Mouse (Mus musculus) kidney, postnatal 0 days (tissue): Measurements from ENCODE around the gene Rhbdd3. TPM values are rescaled to one million over a fixed set of nuclear protein-coding genes. Genes with fewer than 3 reads are reported as not detected.
"Not testable (repeated sequence)": the region's sequence is repeated elsewhere in the genome, so short reads cannot be mapped to it uniquely, and the experiment has no call there.

Experiments used
- ATAC-seq: fragments of 200-750 bp; cut with Nextera tagmentation; replicated peaks from 2 replicates; pipeline ENCODE4 v1.8.0; 2017; ENCODE audit warnings: low read depth, moderate number of reproducible peaks, moderate TSS enrichment, moderate library complexity; ENCODE audit not compliant: low FRiP score
- DNase-seq: peaks from one replicate; pipeline ENCODE4 v3.0.0-alpha.2; 2016; ENCODE audit warnings: low spot score
- H3K27ac ChIP-seq: fragments of 300-500 bp; sonication (generic); 2 replicates; pipeline ENCODE4 v1.5.1; 2014; ENCODE audit warnings: mild to moderate bottlenecking
- H3K27me3 ChIP-seq: fragments of 300-500 bp; sonication (generic); 2 replicates; pipeline ENCODE4 v1.6.1; 2014; ENCODE audit warnings: low read length, mixed read lengths; ENCODE audit not compliant: insufficient read depth
- H3K36me3 ChIP-seq: fragments of 300-500 bp; sonication (generic); 2 replicates; pipeline ENCODE4 v1.6.1; 2014; ENCODE audit warnings: low read length, mixed read lengths; ENCODE audit not compliant: insufficient read depth
- H3K4me1 ChIP-seq: fragments of 300-500 bp; sonication (generic); replicated peaks from 2 replicates; pipeline ENCODE4 v1.6.1; 2014; ENCODE audit warnings: antibody characterized with exemption, low read length, mixed read lengths; ENCODE audit not compliant: insufficient read depth
- H3K4me2 ChIP-seq: fragments of 300-500 bp; sonication (generic); 2 replicates; pipeline ENCODE4 v1.6.1; 2014; ENCODE audit warnings: mild to moderate bottlenecking, low read length, moderate library complexity, mixed read lengths
- H3K4me3 ChIP-seq: fragments of 300-500 bp; sonication (generic); replicated peaks from 2 replicates; pipeline ENCODE4 v1.5.1; 2014; ENCODE audit warnings: low read depth, low read length
- H3K9ac ChIP-seq: fragments of 300-500 bp; sonication (generic); 2 replicates; pipeline ENCODE4 v1.6.1; 2014; ENCODE audit warnings: low read depth, low read length
- H3K9me3 ChIP-seq: fragments of 300-500 bp; sonication (generic); replicated peaks from 2 replicates; pipeline ENCODE4 v1.6.1; 2016; ENCODE audit warnings: low read length, inconsistent platforms, mixed read lengths
- CTCF ChIP-seq: IDR thresholded peaks from 2 replicates; pipeline ENCODE4 v1.5.1; 2016; ENCODE audit warnings: antibody characterized with exemption, low read depth, mild to moderate bottlenecking, moderate library complexity
- WGBS: fragments of 180-500 bp; shearing (Covaris S2); extraction: QIAGEN DNeasy Blood & Tissue Kit; methylation state at CpG from one replicate; pipeline ENCODE4 v1.1.7; 2014; 5-methylcytosine and 5-hydroxymethylcytosine counted together
- polyA plus RNA-seq: library from polyadenylated mRNA; unstranded; fragments of >200 nt; fragmentation: Nextera tagmentation; extraction: Ambion mirVana; gene quantifications from 2 replicates; pipeline ENCODE4 v1.2.1, GENCODE M21; 2015

Gene Rhbdd3
- polyA plus RNA-seq, 1 experiment from 2014 or later: 26.8 TPM

DNA sequence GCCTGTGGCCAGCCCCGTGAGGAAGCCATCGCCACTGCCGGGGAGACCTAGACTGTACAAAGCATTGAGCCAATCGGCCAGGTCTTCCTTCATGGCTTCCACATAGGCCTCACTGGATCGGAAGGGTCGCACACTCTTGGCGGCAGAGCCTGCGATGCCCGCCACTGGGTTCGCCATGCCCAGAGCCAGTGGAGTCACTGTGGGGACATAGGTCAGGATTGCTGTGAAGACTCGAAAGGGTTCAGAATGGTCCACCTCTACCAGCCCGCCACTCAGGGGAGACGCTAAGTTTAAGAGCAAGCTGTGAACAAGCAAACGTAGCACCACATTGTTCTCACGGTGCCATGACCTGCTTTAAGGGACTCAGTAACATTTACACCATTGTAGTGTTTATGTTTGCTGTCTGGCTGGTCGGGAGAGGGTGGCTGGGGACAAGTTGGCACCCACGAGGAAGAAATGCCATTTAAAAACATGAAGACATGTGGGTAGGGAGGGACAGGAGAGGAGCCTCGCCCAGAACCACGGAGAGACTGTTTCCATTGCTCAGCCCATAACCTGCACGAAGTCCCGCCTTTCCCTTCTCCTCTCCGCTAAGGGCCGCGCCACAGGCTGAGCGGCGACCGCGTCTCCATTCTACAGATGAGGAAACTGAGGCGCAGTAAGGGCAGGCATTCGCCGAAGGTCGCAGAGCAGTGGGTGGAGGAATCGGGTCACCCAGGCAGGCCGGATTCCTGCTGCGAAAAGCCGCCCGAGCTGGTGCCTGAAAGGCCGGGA lies 34.3 kb upstream of the Rhbdd3 start:
- Histone ChIP-seq H3K27me3 (no peaks in the 10 kb centered on the region), H3K4me1 (peaks cover 22% of the 10 kb centered on the region), H3K4me2 (peak overlapping the region; percentile 86), H3K9me3 (no peaks in the 10 kb centered on the region), H3K4me3 (peak overlapping the region; percentile 65), H3K27ac (peak overlapping the region; percentile 54; the same call in 1 of the 2 replicates), H3K36me3 (peaks cover 13% of the 10 kb centered on the region), H3K9ac (peak overlapping the region; percentile 76)
- no peak for DNase-seq
- WGBS: 16% methylated on average over 38 of the region's 38 CpGs
- ATAC-seq: no peak
- TF ChIP-seq CTCF: no peak

DNA sequence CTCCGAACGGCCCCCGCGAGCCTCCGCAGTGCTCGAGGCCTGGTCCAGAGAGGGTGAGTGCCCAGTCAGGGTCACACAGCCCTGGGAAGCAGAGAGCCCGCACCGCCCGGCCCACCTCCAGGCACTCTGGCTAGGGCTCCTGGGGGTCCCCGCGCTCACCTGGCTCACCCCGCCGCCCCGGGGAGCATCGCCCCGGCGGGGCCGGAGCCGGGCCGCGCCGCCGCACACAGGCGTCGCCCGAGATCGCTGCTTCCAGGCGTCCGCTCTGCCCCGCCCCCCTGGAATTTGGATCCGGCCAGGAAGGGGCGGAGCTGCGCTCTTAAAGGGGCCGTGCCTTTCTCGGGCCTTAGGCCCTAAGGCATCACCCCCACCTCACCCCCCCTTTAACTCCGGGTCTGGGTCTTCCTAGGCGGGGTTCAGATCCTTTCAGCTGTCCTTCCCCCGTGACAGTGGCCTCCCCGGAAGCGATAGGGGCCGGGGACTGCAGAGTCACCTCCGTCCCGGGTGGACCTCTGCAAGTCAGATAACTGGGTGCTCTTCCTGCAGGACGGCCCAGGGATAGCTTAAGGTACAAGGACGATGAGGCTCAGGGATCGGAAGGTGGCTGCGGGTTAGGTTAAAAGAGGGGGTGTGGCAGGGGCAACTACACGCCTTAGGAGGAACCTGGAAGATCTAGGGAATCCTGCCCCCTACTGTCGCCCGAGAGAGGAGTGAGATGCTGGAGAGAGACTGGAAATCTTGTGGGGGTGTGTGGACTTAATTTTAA lies 33.5 kb upstream of the Rhbdd3 start, which contains the start of gene Gas2l1:
TSS of gene Gas2l1 (minus strand) at position 272 of the 766 bp plus-strand sequence.
- peak; percentile 75 for TF ChIP-seq CTCF
- under 1% methylated on average over 50 of the region's 50 CpGs for WGBS
- no peaks in the 10 kb centered on the region for H3K9me3 ChIP-seq

GRCm38 (mm10) chr11:5067063-5067462 lies 31.7 kb upstream of the Rhbdd3 start:
- ATAC-seq (no peak), DNase-seq (no peak)
- TF ChIP-seq CTCF: no peak
- Histone ChIP-seq H3K4me2 (no peak overlapping the region), H3K9me3 (no peaks in the 10 kb centered on the region), H3K36me3 (peaks cover 31% of the 10 kb centered on the region), H3K4me1 (peaks cover 20% of the 10 kb centered on the region), H3K9ac (no peak overlapping the region), H3K27ac (no peak overlapping the region), H3K27me3 (no peaks in the 10 kb centered on the region), H3K4me3 (no peak overlapping the region)

More for the DNA sequence above, 33.5 kb upstream of the Rhbdd3 start, which contains the start of gene Gas2l1:
- Histone ChIP-seq H3K27ac (peak within 1 kb of the TSS; percentile 54; the same call in 1 of the 2 replicates), H3K4me2 (peak within 1 kb of the TSS; percentile 86), H3K4me3 (peak within 1 kb of the TSS; percentile 65), H3K27me3 (no peaks in the 10 kb centered on the region), H3K4me1 (peaks cover 22% of the 10 kb centered on the region), H3K36me3 (peaks cover 13% of the 10 kb centered on the region), H3K9ac (peak within 1 kb of the TSS; percentile 76)
- peak; percentile 65 for ATAC-seq
- DNase-seq: peak; percentile 94

DNA sequence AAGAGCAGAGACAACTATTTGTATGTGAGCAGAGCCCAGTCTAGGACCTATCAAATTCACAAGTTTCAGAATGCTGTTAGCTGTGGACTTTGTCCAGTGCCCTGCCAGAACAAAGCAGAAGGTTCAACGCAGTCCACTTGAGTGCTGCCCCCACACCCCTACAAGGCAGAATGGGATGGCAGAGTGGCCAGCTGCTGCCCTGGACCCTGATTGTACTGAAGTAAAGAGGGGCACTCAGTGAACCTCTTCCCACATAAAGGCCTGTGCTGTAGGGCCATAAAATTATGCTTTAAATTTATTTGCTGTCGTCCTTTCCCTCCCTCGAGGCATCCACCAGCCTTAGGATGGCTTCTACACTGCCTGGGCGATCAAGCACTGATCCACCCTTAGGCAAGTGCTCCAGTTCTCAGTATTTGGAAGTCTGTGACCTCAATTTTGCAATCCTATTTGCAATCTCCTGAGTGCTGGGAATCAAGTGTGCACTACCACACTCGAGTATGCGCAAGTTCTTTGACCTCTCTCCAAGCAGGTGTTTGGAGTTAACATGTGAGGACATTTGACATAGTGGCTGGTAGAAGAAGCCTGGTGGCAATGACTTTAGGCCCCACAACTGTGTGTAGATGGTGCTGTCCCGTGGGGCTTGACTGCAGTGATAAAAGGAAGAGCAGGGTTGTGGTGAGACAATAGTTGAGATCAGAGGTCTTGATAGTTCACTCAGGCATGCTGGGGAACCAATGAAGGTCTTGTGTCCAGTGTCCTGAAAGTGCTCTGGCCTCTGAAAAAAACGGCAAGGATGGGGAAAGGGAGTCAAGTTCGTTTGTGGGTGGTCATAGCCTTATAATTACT lies 30.4 kb upstream of the Rhbdd3 start:
- H3K27ac ChIP-seq: peak overlapping the region; percentile 3; the same call in 1 of the 2 replicates
- no peaks in the 10 kb centered on the region for H3K9me3 ChIP-seq
- no peak for ATAC-seq
- no peak overlapping the region for H3K4me2 ChIP-seq
- DNase-seq: no peak
- no peak overlapping the region for H3K4me3 ChIP-seq
- H3K36me3 ChIP-seq: peaks cover 43% of the 10 kb centered on the region
- 73% methylated on average over 9 of the region's 9 CpGs for WGBS
- no peak for TF ChIP-seq CTCF
- no peaks in the 10 kb centered on the region for H3K27me3 ChIP-seq
- H3K4me1 ChIP-seq: peaks cover 11% of the 10 kb centered on the region; the same call in 1 of the 2 replicates
- no peak overlapping the region for H3K9ac ChIP-seq

DNA sequence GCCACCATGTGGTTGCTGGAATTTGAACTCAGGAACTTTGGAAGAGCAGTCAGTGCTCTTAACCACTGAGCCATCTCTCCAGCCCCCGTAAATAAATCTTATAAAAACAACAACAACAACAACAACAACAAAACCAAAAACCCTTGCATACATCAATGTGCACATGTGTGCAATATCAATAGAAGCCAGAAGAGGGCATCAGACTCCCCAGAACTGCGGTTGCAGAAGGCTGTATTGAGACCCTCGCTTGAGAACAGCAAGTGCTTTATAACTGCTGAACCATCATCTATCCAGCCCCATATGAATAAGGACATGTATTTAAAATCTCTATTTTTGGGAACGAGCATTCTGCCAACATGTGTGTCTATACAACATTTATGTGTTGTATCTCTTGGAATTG lies 23.8 kb upstream of the Rhbdd3 start:
- DNase-seq (peak; percentile 55), ATAC-seq (no peak)
- no peak overlapping the region for H3K9ac ChIP-seq
- H3K4me1 ChIP-seq: no peaks in the 10 kb centered on the region
- no peaks in the 10 kb centered on the region for H3K9me3 ChIP-seq
- 71% methylated on average over 4 of the region's 4 CpGs for WGBS
- H3K4me3 ChIP-seq: no peak overlapping the region
- H3K36me3 ChIP-seq: peaks cover 61% of the 10 kb centered on the region
- peak; percentile 67 for TF ChIP-seq CTCF
- H3K27me3 ChIP-seq: no peaks in the 10 kb centered on the region
- H3K27ac ChIP-seq: no peak overlapping the region
- no peak overlapping the region for H3K4me2 ChIP-seq

GRCm38 (mm10) chr11:5075760-5076159 lies 23.0 kb upstream of the Rhbdd3 start:
- H3K4me2 ChIP-seq: no peak overlapping the region
- no peak overlapping the region for H3K9ac ChIP-seq
- H3K4me3 ChIP-seq: no peak overlapping the region
- peaks cover 59% of the 10 kb centered on the region for H3K36me3 ChIP-seq
- H3K27me3 ChIP-seq: no peaks in the 10 kb centered on the region
- H3K27ac ChIP-seq: no peak overlapping the region
- ATAC-seq (no peak), DNase-seq (no peak)
- no peaks in the 10 kb centered on the region for H3K4me1 ChIP-seq
- peak; percentile 39; the same call in 1 of the 2 replicates for TF ChIP-seq CTCF
- no peaks in the 10 kb centered on the region for H3K9me3 ChIP-seq

DNA sequence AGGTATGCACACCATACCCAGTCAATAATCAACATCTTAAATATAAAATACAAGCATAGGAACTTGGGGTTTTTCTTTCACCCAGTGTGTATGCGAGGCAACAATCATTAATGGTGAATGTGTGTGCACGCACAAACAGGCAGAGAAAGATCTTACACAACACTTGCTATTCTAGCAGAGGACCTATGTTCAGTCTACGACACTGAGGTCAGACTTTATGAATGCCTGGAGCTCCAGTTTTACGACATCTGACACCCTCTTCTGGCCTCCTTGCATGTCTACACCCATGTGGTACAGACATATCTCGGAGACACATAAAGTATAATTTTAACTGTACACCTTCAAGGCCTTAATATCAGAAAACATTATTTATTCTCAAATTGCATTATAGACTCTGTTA lies 21.9 kb upstream of the Rhbdd3 start:
- not testable (repeated sequence) for H3K4me3 ChIP-seq, H3K9ac ChIP-seq, H3K4me2 ChIP-seq, H3K27me3 ChIP-seq, H3K27ac ChIP-seq, H3K9me3 ChIP-seq, H3K4me1 ChIP-seq, DNase-seq
- peak; percentile 27; the same call in 1 of the 2 replicates for ATAC-seq
- H3K36me3 ChIP-seq: peaks cover 54% of the 10 kb centered on the region
- WGBS: 74% methylated on average over 4 of the region's 5 CpGs
